Comparison of ENCODE assay signal across 19 mouse cellular contexts in the genomic region with DNA sequence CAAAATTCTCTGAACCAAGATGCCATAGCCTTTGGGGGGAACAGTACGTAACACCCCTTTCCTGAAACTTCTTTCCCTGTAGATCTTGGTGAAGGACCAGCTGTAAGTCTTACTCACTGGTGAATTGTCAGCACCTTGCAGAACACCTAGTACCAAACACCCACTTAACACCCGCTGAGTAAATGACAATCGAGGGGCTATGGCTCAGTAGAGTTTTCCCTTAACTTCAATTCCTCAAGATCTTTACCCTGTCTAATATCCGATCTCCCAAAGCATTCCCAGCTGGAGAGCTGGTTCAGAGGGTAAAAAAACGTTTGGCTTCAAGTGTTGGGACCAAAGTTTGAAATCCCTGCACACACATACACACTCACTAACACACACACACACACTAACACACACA.
"Had no signal": no experiment of that assay in that cellular context is flagged by ENCODE, and none has a peak within 500 bp of the region (broad histone marks: within the 10 kb centered on the region; RNA-seq: fewer than 3 reads in every experiment).

No protein-coding gene starts in this region.

- H3K4me1 ChIP-seq: megakaryocyte, embryonic 14.5 days had no signal

- ATAC-seq: lung, postnatal 0 days; midbrain, embryonic 13.5 days; midbrain, embryonic 15.5 days had no signal

- H3K27ac ChIP-seq: lung, embryonic 15.5 days; macrophage; midbrain, embryonic 13.5 days; midbrain, embryonic 15.5 days; neural tube, embryonic 12.5 days had no signal

- H3K4me3 ChIP-seq: lung, embryonic 15.5 days; megakaryocyte, embryonic 14.5 days; midbrain, embryonic 13.5 days; midbrain, embryonic 15.5 days; neural tube, embryonic 12.5 days had no signal

- H3K9ac ChIP-seq: lung, embryonic 15.5 days; midbrain, embryonic 13.5 days; midbrain, embryonic 15.5 days; neural tube, embryonic 12.5 days had no signal

- H3K4me2 ChIP-seq: lung, embryonic 15.5 days; midbrain, embryonic 11.5 days; midbrain, embryonic 13.5 days; midbrain, embryonic 15.5 days; neural tube, embryonic 12.5 days had no signal

- DNase-seq: lung, adult 2 months; lung, postnatal 14 days; lung, postnatal 36 days; retina, postnatal 1 day; right cerebral cortex, adult 18-20 months; right cerebral cortex, postnatal 25 days; right cerebral cortex, postnatal 4 days; spleen, adult 18-20 months; thymus, adult 18-20 months; thymus, postnatal 14 days; thymus, postnatal 36 days had no signal

- H3K36me3 ChIP-seq: lung, embryonic 15.5 days; midbrain, embryonic 13.5 days; midbrain, embryonic 15.5 days; neural tube, embryonic 12.5 days had no signal

- H3K27me3 ChIP-seq: lung, embryonic 15.5 days; megakaryocyte, embryonic 14.5 days; midbrain, embryonic 13.5 days; midbrain, embryonic 15.5 days; neural tube, embryonic 12.5 days had no signal

- H3K9me3 ChIP-seq: lung, embryonic 15.5 days; megakaryocyte, embryonic 14.5 days; midbrain, embryonic 13.5 days; midbrain, embryonic 15.5 days; neural tube, embryonic 12.5 days had no signal
